Mouse (Mus musculus) hindbrain, embryonic 14.5 days (tissue): ENCODE data around the gene Slc37a2. TPM values are rescaled to one million over a fixed set of nuclear protein-coding genes. Genes with fewer than 3 reads are reported as not detected.

Source experiments
- ATAC-seq: fragments of 200-750 bp; cut with Nextera tagmentation; 2 replicates; pipeline ENCODE4 v1.8.0; 2017; ENCODE audit warnings: moderate number of reproducible peaks, mild to moderate bottlenecking, moderate TSS enrichment, moderate library complexity; ENCODE audit not compliant: low FRiP score
- DNase-seq: peaks from one replicate; pipeline ENCODE4 v3.0.0-alpha.2; 2015; ENCODE audit warnings: low spot score
- H3K27ac ChIP-seq: fragments of 300-500 bp; sonication (generic); 2 replicates; pipeline ENCODE4 v1.5.1; 2014; ENCODE audit warnings: mild to moderate bottlenecking, moderate library complexity
- H3K27me3 ChIP-seq: fragments of 300-500 bp; sonication (generic); 2 replicates; pipeline ENCODE4 v1.6.1; 2014; ENCODE audit warnings: mild to moderate bottlenecking, low read length, mixed read lengths; ENCODE audit not compliant: control insufficient read depth, insufficient read depth
- H3K36me3 ChIP-seq: fragments of 300-500 bp; sonication (generic); replicated peaks from 2 replicates; pipeline ENCODE4 v1.6.1; 2014; ENCODE audit not compliant: control insufficient read depth, insufficient read depth
- H3K4me1 ChIP-seq: fragments of 300-500 bp; sonication (generic); replicated peaks from 2 replicates; pipeline ENCODE4 v1.6.1; 2014; ENCODE audit warnings: antibody characterized with exemption, low read length, mixed read lengths; ENCODE audit not compliant: control insufficient read depth, insufficient read depth
- H3K4me2 ChIP-seq: fragments of 300-500 bp; sonication (generic); replicated peaks from 2 replicates; pipeline ENCODE4 v1.6.1; 2014; ENCODE audit warnings: mild to moderate bottlenecking, moderate library complexity
- H3K4me3 ChIP-seq: fragments of 300-500 bp; sonication (generic); replicated peaks from 2 replicates; pipeline ENCODE4 v1.5.1; 2014; ENCODE audit warnings: mild to moderate bottlenecking, low read length
- H3K9ac ChIP-seq: fragments of 300-500 bp; sonication (generic); 2 replicates; pipeline ENCODE4 v1.6.1; 2014
- H3K9me3 ChIP-seq: fragments of 300-500 bp; sonication (generic); 2 replicates; pipeline ENCODE4 v1.6.1; 2016; ENCODE audit warnings: low read length; ENCODE audit not compliant: control insufficient read depth
- WGBS: fragments of 180-500 bp; shearing (Covaris S2); extraction: QIAGEN DNeasy Blood & Tissue Kit; methylation state at CpG from one replicate; pipeline ENCODE4 v1.1.7; 2014; 5-methylcytosine and 5-hydroxymethylcytosine counted together
- polyA plus RNA-seq: library from polyadenylated mRNA; unstranded; fragments of >200 nt; fragmentation: Nextera tagmentation; extraction: Ambion mirVana; gene quantifications from 2 replicates; pipeline ENCODE4 v1.2.1, GENCODE M21; 2014

Slc37a2 gene
- polyA plus RNA-seq, 1 experiment from 2014 or later, result 2.0 TPM

DNA sequence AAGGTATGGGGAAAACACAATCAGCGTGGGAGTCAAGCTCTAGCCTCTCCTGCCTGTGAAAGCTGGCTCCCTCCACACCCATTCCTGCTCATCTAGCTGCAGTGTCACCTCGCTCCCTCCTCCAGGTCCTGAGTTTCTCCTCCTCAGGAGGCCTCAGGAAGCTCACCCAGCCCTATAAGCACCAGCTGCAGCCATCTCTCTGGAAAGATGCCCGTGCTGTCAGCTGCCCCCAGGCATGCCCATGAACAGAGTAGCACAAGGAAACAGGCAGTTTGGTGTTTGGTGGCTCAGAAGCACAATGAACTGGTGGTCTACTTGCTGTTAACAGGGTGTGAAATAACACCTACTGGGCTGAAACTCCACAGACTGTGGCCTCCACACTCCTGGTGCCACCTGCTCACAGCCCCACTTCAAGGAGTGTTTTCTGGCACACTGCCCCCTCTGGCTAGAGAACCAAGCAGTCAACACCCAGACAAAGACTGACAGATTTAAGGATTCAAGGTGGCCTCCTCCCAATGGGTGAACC, 7.1 kb downstream of the Slc37a2 start:
- Histone ChIP-seq H3K4me1 (no peaks in the 10 kb centered on the region), H3K4me2 (no peak overlapping the region), H3K9ac (no peak overlapping the region), H3K36me3 (no peaks in the 10 kb centered on the region), H3K9me3 (no peaks in the 10 kb centered on the region), H3K4me3 (no peak overlapping the region), H3K27ac (no peak overlapping the region), H3K27me3 (no peaks in the 10 kb centered on the region)
- DNase-seq (no peak), ATAC-seq (no peak)
- WGBS, result 57% methylated on average over 3 of the region's 3 CpGs

DNA sequence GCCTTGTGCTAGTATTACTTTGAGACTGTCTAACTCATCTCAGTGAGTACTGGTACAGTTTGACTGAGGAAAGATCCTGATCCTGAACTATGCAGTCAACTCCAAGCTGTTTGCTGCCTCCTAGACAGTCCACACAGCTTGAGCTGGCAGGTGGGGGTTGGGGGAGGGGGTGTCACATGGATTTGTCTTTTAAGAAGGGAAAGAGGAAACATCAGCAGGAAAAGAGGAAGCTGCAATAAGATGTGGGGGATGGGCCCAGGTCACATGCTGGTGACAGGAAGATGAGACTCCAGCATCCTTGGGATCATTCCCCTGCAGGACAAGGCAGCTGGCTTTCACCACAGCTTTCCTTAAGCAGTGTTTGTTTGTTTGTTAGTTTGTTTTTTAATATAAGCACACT, 8.1 kb downstream of the Slc37a2 start:
- H3K36me3 ChIP-seq, result no peaks in the 10 kb centered on the region
- H3K27ac ChIP-seq, result no peak overlapping the region
- DNase-seq (no peak), ATAC-seq (no peak)
- no peaks in the 10 kb centered on the region for H3K4me1 ChIP-seq
- H3K4me3 ChIP-seq, result no peak overlapping the region
- no peaks in the 10 kb centered on the region for H3K9me3 ChIP-seq
- no peak overlapping the region for H3K9ac ChIP-seq
- no peak overlapping the region for H3K4me2 ChIP-seq
- H3K27me3 ChIP-seq, result no peaks in the 10 kb centered on the region

DNA sequence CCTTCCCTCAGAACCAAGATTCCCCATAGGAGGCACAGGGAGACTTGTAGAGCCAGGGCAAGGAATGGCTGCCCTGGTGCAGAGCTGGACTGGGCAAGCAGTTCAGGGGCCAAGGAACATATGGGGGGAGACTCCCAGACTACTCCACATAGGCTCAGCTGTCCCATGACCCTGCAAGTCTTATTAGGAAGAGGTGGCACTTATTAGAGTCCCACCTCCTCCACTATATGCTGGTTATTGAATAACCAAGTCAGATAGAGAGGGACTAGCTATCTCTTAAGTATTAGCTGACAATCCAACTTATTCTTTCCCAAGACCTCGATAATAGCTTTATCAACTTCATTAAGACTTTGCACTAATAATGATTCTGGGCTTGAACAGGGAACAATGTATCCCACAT, 9.7 kb downstream of the Slc37a2 start:
- Histone ChIP-seq H3K9me3 (no peaks in the 10 kb centered on the region), H3K27ac (no peak overlapping the region), H3K9ac (no peak overlapping the region), H3K4me2 (no peak overlapping the region), H3K36me3 (no peaks in the 10 kb centered on the region), H3K27me3 (no peaks in the 10 kb centered on the region), H3K4me3 (no peak overlapping the region), H3K4me1 (no peaks in the 10 kb centered on the region)
- ATAC-seq, result no peak
- no peak for DNase-seq
- 94% methylated on average over 1 of the region's 1 CpGs for WGBS

DNA sequence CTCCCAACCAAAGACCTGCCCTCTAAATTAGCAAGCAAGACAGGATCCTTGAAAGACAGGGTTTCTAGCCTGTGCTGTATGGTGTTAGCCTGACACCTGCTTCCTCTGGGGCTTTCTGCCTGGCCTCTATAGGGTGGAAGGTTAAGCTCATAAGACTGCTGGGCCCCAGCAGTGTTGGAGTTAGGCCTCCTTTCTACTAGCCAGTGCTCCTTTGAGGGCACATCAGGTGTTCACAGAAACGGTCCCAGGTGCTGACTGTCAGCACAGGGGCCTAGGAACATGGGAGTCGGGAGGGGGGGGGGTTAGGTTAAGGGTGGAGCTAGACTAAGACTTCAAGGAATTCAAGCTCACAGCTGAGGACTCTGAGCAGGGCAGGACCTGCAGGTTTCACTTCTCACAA, 10.1 kb downstream of the Slc37a2 start:
- Histone ChIP-seq H3K9me3 (no peaks in the 10 kb centered on the region), H3K36me3 (no peaks in the 10 kb centered on the region), H3K27ac (no peak overlapping the region), H3K4me1 (no peaks in the 10 kb centered on the region), H3K4me2 (no peak overlapping the region), H3K27me3 (no peaks in the 10 kb centered on the region), H3K9ac (no peak overlapping the region), H3K4me3 (no peak overlapping the region)
- no peak for DNase-seq
- ATAC-seq, result no peak
- 75% methylated on average over 2 of the region's 2 CpGs for WGBS

DNA sequence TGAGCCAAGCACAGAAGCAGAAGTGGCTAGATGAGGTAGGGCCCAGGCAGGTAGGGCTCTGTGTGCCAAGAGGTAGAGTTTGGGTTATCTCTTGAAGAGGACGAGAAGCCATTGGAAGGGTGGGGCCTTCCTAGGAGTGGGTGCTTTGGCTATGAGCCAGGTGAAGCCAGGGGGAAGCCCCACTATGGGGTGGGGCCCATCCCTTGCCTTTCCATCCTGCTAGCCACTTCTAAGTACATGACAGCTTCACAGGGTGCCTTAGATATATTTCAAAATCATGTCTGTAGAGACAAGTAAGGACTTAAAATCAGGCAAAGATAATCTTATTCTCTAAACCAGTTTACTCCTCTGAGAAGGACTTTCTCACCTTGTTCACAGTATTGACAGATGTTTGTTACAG, 10.9 kb downstream of the Slc37a2 start:
- H3K4me3 ChIP-seq, result no peak overlapping the region
- H3K27me3 ChIP-seq, result no peaks in the 10 kb centered on the region
- H3K4me2 ChIP-seq, result no peak overlapping the region
- DNase-seq (no peak), ATAC-seq (peak; percentile 4; the same call in 1 of the 2 replicates)
- 100% methylated on average over 1 of the region's 1 CpGs for WGBS
- no peaks in the 10 kb centered on the region for H3K4me1 ChIP-seq
- H3K36me3 ChIP-seq, result no peaks in the 10 kb centered on the region
- H3K9me3 ChIP-seq, result no peaks in the 10 kb centered on the region
- H3K27ac ChIP-seq, result no peak overlapping the region
- no peak overlapping the region for H3K9ac ChIP-seq

DNA sequence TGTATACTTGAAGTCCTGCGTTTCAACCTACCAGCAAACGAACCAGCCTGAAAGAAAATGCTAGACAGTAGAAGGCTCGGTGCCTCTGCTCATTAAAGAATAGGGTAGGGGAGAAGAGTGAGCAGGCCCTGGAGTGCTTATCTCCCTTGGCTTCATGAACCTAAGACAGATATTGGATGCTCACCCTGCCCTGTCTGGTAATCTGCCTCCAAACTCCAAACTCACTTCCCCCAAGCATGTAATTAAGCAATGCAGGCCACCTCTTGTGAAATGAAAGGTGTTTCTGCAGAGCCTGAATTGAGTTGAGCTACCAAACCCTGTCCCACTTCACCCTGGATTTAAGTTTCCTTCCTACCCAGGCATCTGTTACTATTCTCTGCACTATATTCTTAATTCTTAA, 12.8 kb downstream of the Slc37a2 start:
- ATAC-seq, result no peak
- WGBS, result 91% methylated on average over 3 of the region's 3 CpGs
- no peak for DNase-seq
- H3K36me3 ChIP-seq, result no peaks in the 10 kb centered on the region
- no peak overlapping the region for H3K4me2 ChIP-seq
- no peak overlapping the region for H3K4me3 ChIP-seq
- no peaks in the 10 kb centered on the region for H3K27me3 ChIP-seq
- no peaks in the 10 kb centered on the region for H3K4me1 ChIP-seq
- H3K9ac ChIP-seq, result no peak overlapping the region
- H3K27ac ChIP-seq, result no peak overlapping the region
- H3K9me3 ChIP-seq, result no peaks in the 10 kb centered on the region

DNA sequence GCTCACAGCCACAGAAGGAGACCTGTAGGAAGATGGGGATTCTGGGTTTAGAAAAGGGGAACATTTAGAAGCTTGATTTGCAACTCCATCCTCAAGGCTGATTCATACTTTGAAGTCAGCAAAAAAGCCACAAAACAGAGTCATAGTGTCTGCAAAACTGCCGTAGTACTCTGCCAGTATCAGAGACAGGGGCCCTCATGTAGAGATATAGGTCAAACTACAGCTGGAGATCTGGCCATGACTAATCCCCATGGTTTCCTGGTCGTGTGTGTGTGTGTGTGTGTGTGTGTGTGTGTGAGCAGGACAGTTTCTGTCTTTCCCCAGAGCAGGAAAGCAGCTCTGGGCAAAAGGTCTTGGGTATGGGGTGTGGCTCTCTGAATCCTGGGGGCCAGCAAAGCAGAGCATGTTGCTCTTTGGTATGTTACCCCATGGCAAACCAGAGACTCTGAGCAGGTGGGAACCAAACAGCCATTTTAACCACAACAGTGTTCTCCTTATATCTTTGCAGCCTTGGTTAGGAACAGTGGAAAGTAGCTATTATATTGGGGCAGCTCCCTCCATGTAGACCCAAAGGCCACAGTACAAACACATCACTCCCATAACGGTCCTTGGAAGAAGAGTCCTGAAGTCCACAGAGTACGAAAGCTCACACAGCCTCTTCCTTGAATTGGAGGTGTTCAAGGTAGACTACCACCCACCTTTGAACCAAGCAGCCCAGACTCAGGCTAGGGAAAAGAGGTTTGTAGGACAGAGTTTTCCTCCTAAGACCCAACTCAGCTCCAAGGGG, 19.4 kb downstream of the Slc37a2 start:
- DNase-seq, result no peak
- H3K4me1 ChIP-seq, result no peaks in the 10 kb centered on the region
- no peak overlapping the region for H3K9ac ChIP-seq
- H3K4me3 ChIP-seq, result no peak overlapping the region
- 74% methylated on average over 4 of the region's 4 CpGs for WGBS
- ATAC-seq, result no peak
- no peak overlapping the region for H3K4me2 ChIP-seq
- H3K36me3 ChIP-seq, result no peaks in the 10 kb centered on the region
- H3K27ac ChIP-seq, result no peak overlapping the region
- no peaks in the 10 kb centered on the region for H3K27me3 ChIP-seq
- H3K9me3 ChIP-seq, result no peaks in the 10 kb centered on the region

DNA sequence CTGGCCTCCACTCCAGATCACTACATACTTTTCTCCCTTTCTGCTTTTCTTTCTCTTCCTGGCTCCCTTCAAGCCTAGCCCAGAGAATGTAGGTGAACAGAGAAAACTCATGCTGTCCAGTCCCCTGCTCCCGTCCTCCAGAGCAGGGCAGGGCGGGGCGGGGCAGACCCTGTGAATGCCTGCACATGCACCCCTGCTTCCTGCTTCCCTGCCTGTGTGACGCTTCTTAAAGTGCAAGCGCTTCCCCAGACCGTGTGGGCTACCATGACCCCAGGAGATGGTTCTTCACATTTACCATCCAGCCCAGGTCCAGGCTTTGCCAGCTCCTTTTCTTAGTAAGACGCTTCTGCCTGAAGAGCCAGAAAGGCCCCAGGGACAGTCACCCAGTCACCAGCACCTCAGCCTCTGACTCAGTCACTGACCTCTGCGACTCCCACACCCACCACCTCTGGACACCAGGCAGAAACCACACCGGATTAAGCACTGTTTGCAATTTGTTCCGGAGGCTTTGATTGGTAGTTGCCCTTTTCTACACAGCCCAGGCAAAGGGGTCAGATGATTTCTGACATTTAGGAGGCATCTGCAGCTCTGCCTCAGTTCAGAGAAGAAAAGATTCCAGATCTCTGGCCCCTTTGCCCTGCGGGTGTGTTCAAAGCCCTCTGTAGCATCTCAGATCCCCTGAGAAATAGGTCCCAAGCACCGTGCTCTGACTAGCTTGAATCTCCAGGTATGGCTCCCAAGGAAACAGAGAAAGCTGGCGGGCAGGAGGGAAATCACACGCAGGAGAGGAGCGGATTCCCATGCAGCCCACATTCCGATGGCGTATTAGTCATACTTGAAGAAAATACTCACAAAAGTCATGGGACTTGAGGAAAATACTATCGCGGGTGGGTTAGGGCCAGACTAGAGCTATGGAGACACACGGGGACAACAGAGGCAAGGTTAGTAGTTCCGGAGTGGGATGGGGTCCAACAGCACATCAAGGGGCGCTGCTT, 23.0 kb downstream of the Slc37a2 start:
- no peak overlapping the region for H3K27ac ChIP-seq
- H3K27me3 ChIP-seq, result no peaks in the 10 kb centered on the region
- no peak overlapping the region for H3K4me3 ChIP-seq
- whole genome bisulfite sequencing, result 66% methylated on average over 22 of the region's 22 CpGs
- no peak overlapping the region for H3K4me2 ChIP-seq
- H3K36me3 ChIP-seq, result no peaks in the 10 kb centered on the region
- ATAC-seq (no peak), DNase-seq (no peak)
- H3K4me1 ChIP-seq, result no peaks in the 10 kb centered on the region
- no peaks in the 10 kb centered on the region for H3K9me3 ChIP-seq
- H3K9ac ChIP-seq, result no peak overlapping the region

DNA sequence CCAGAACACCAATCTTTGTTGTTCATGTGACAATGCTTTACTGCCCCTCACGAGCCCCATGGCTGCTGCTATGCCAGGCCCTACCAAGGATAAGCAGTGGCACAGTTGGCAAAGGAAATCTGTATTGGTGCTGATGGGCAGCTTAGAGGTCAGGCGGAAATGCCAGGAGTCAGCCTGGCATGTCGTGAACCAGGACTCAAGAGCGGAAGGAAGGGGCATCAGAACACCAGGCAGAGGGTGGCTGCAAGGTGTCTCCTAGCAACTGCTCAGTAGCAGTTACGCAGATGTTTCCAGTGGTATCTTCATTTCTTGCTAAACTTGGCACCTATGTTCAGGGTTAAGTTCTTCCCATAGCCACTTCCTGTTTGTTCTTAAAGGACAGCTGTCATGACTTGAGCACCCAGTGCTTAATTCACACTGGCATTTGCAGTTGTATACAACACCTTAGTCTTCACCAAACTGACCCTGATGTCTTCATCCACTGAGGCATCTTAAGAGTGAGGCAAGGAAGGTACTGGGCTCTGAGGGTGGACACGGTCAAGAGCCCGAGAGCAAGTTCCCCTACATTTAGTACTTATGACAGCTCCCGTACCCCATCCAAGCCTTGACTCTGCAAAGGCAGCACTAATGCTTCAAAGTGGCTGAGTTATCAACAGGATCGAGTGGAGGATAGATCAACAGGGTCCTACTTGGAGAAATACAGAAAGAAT, 24.9 kb downstream of the Slc37a2 start:
- Histone ChIP-seq H3K9me3 (no peaks in the 10 kb centered on the region), H3K9ac (no peak overlapping the region), H3K4me2 (no peak overlapping the region), H3K4me3 (no peak overlapping the region), H3K27me3 (no peaks in the 10 kb centered on the region), H3K27ac (no peak overlapping the region), H3K4me1 (no peaks in the 10 kb centered on the region), H3K36me3 (no peaks in the 10 kb centered on the region)
- DNase-seq (no peak), ATAC-seq (no peak)
- 94% methylated on average over 9 of the region's 9 CpGs for WGBS
